Mouse (Mus musculus): ENCODE measurements around the gene Cyp2d22.

DNA sequence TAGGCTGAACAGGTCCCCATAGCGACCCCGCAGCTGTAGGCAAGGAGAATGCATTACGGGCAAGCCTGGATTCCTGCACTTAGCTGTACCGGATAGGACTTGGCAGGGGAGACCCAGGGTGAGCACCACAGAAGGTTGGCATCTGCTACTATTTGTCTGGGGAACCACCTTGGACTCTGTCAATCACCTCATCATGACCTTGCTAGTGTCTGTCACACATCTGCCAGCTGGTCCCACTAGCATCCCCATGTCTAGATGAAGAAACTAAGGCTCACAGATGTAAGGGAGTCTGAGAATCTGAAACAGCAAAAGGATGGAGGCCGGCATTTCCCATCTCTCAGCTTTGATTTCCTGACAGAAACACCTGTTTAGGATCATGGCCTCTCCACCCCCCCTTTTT lies 5.6 kb downstream of the Cyp2d22 start:
- TF ChIP-seq CTCF (IDR thresholded peaks at IDR 0.05; ENCODE audit: low read depth) (no peak), EP300 (optimal IDR thresholded peaks at IDR 0.05) (no peak)
